Mouse (Mus musculus) lung, adult 2 months (tissue): Measurements from ENCODE around the gene Ncaph2. TPM values are rescaled to one million over a fixed set of nuclear protein-coding genes. Genes with fewer than 3 reads are reported as not detected.
A peak's percentile ranks its signal among the peaks of the same experiment; 100 is the strongest.

Experiments used
- DNase-seq: peaks from one replicate; pipeline ENCODE4 v3.0.0; 2022
- H3K4me1 ChIP-seq: fragments of 200-500 bp; 2 replicates; pipeline ENCODE4 v1.6.1; 2011; ENCODE audit warnings: low read length; ENCODE audit not compliant: control insufficient read depth, insufficient read depth
- H3K4me3 ChIP-seq: fragments of 200-500 bp; replicated peaks from 2 replicates; pipeline ENCODE3; 2011; ENCODE audit warnings: low read depth, mild to moderate bottlenecking, control low read depth, low read length; ENCODE audit errors: extremely low read depth
- CTCF ChIP-seq: fragments of 200-500 bp; IDR thresholded peaks from 2 replicates; pipeline ENCODE4 v1.5.1; 2011; ENCODE audit warnings: mild to moderate bottlenecking, low read length, control low read depth; ENCODE audit not compliant: insufficient read depth
- POLR2A ChIP-seq: fragments of 200-500 bp; IDR thresholded peaks from 2 replicates; pipeline ENCODE4 v1.6.1; 2011; ENCODE audit warnings: low read depth, mild to moderate bottlenecking, control low read depth, low read length, borderline replicate concordance; ENCODE audit errors: extremely low read depth
- WGBS: fragments of 180-500 bp; shearing (Covaris S2); methylation state at CpG from one replicate; pipeline ENCODE4 v1.1.7; 2018; 5-methylcytosine and 5-hydroxymethylcytosine counted together
- polyA plus RNA-seq: library from polyadenylated mRNA; depleted of rRNA; stranded (reverse); fragments of >200 nt; gene quantifications from 2 replicates; pipeline ENCODE4 v1.2.3, GENCODE M21; 2012

The Ncaph2 gene
- polyA plus RNA-seq, 1 experiment = 117 TPM

- no peak for TF ChIP-seq POLR2A
- TF ChIP-seq CTCF = no peak
- no peak for DNase-seq
- 62% methylated on average over 3 of the region's 3 CpGs for WGBS
- no peak overlapping the region for H3K4me3 ChIP-seq
- H3K4me1 ChIP-seq = no peaks in the 10 kb centered on the region
These were observed 15.4 kb upstream of the Ncaph2 start for GRCm38 (mm10) chr15:89340136-89340535.

GRCm38 (mm10) chr15:89341678-89342077 is 13.8 kb upstream of the Ncaph2 start:
- no peak for TF ChIP-seq CTCF
- no peak for TF ChIP-seq POLR2A
- Histone ChIP-seq H3K4me3 (no peak overlapping the region), H3K4me1 (no peaks in the 10 kb centered on the region)
- WGBS = 48% methylated on average over 1 of the region's 1 CpGs
- no peak for DNase-seq

- Histone ChIP-seq H3K4me3 (no peak overlapping the region), H3K4me1 (no peaks in the 10 kb centered on the region)
- TF ChIP-seq POLR2A = no peak
- TF ChIP-seq CTCF = no peak
- WGBS = 74% methylated on average over 3 of the region's 3 CpGs
- DNase-seq = no peak
These were observed 12.2 kb upstream of the Ncaph2 start for GRCm38 (mm10) chr15:89343325-89343724.

GRCm38 (mm10) chr15:89350447-89350846 is 5.1 kb upstream of the Ncaph2 start:
- peak; percentile 17; the same call in 1 of the 2 replicates for TF ChIP-seq POLR2A
- TF ChIP-seq CTCF = no peak
- WGBS = 57% methylated on average over 5 of the region's 5 CpGs
- no peak for DNase-seq
- H3K4me3 ChIP-seq = no peak overlapping the region
- H3K4me1 ChIP-seq = peaks cover 5% of the 10 kb centered on the region; the same call in 1 of the 2 replicates

GRCm38 (mm10) chr15:89351302-89351701 is 4.2 kb upstream of the Ncaph2 start:
- no peak for TF ChIP-seq CTCF
- TF ChIP-seq POLR2A = no peak
- WGBS = 86% methylated on average over 15 of the region's 15 CpGs
- peaks cover 5% of the 10 kb centered on the region for H3K4me1 ChIP-seq
- no peak for DNase-seq
- no peak overlapping the region for H3K4me3 ChIP-seq

- Histone ChIP-seq H3K4me3 (no peak overlapping the region), H3K4me1 (peaks cover 5% of the 10 kb centered on the region)
- DNase-seq = no peak
- WGBS = 96% methylated on average over 14 of the region's 14 CpGs
- TF ChIP-seq POLR2A (no peak), CTCF (no peak)
These were observed 3.5 kb upstream of the Ncaph2 start for GRCm38 (mm10) chr15:89352054-89352453.

GRCm38 (mm10) chr15:89352795-89353194 is 2.7 kb upstream of the Ncaph2 start:
- Histone ChIP-seq H3K4me3 (no peak overlapping the region), H3K4me1 (peaks cover 5% of the 10 kb centered on the region)
- no peak for TF ChIP-seq POLR2A
- no peak for TF ChIP-seq CTCF
- no peak for DNase-seq
- 96% methylated on average over 12 of the region's 12 CpGs for WGBS

- H3K4me1 ChIP-seq = peaks cover 5% of the 10 kb centered on the region
- no peak for TF ChIP-seq CTCF
- no peak for TF ChIP-seq POLR2A
- 91% methylated on average over 16 of the region's 16 CpGs for WGBS
- DNase-seq = no peak
- no peak overlapping the region for H3K4me3 ChIP-seq
These were observed 1.7 kb upstream of the Ncaph2 start for GRCm38 (mm10) chr15:89353837-89354236.

GRCm38 (mm10) chr15:89354455-89354854 is 1.1 kb upstream of the Ncaph2 start:
- Histone ChIP-seq H3K4me3 (no peak overlapping the region), H3K4me1 (peaks cover 5% of the 10 kb centered on the region)
- WGBS = 58% methylated on average over 7 of the region's 7 CpGs
- no peak for DNase-seq
- TF ChIP-seq POLR2A (no peak), CTCF (no peak)

- DNase-seq = peak; percentile 23
- peak overlapping the region; percentile 74 for H3K4me3 ChIP-seq
- under 1% methylated on average over 15 of the region's 15 CpGs for WGBS
- peaks cover 5% of the 10 kb centered on the region; the same call in 1 of the 2 replicates for H3K4me1 ChIP-seq
- TF ChIP-seq CTCF = no peak
- no peak for TF ChIP-seq POLR2A
These were observed 853 bp downstream of the Ncaph2 start for GRCm38 (mm10) chr15:89356372-89356771.

- DNase-seq = no peak
- H3K4me1 ChIP-seq = peaks cover 5% of the 10 kb centered on the region; the same call in 1 of the 2 replicates
- TF ChIP-seq CTCF (no peak), POLR2A (no peak)
- no peak overlapping the region for H3K4me3 ChIP-seq
- 69% methylated on average over 3 of the region's 3 CpGs for WGBS
These were observed 3.3 kb downstream of the Ncaph2 start for GRCm38 (mm10) chr15:89358784-89359183.
